Mouse (Mus musculus) CH12.LX (cell line): Measurements from ENCODE around the gene Fibp. TPM values are rescaled to one million over a fixed set of nuclear protein-coding genes. Genes with fewer than 3 reads are reported as not detected.

Source experiments
- DNase-seq: peaks from one replicate; pipeline ENCODE4 v3.0.0-alpha.2; 2013; ENCODE audit errors: extremely low read depth
- H3K27ac ChIP-seq: 2 replicates; pipeline ENCODE4 v1.5.1; 2012; ENCODE audit warnings: low read depth, mild to moderate bottlenecking, control low read depth, moderate library complexity; ENCODE audit not compliant: insufficient read depth
- H3K27me3 ChIP-seq: replicated peaks from 2 replicates; pipeline ENCODE3; 2012; ENCODE audit warnings: inconsistent platforms
- H3K36me3 ChIP-seq, 2 experiments: replicated peaks in 1 of 2; 2 replicates each; pipeline versions ENCODE3 to v1.6.1; 2012; ENCODE audit warnings: inconsistent platforms in 1 of 2, low read length in 1 of 2, mild to moderate bottlenecking in 1 of 2, mixed read lengths in 1 of 2, moderate library complexity in 1 of 2; ENCODE audit not compliant: control insufficient read depth in 1 of 2, insufficient read depth in 1 of 2
- H3K4me1 ChIP-seq, 2 experiments: 2 replicates each; pipeline ENCODE4 v1.6.1; 2012; ENCODE audit warnings: inconsistent platforms in 1 of 2, moderate library complexity in 1 of 2; ENCODE audit not compliant: insufficient read depth in 2 of 2, control insufficient read depth in 1 of 2
- H3K4me2 ChIP-seq: 2 replicates; pipeline ENCODE4 v1.6.1; 2012; ENCODE audit warnings: low read depth, mild to moderate bottlenecking, control low read depth; ENCODE audit not compliant: poor library complexity, insufficient read depth, severe bottlenecking
- H3K4me3 ChIP-seq, 3 experiments: fragments of 150-350 bp in 1 of 3; sonication (generic) in 1 of 3; replicated peaks in 1 of 3; 2 replicates each; pipeline versions ENCODE3 to v1.5.1; 2011 to 2012; ENCODE audit warnings: low read depth in 2 of 3, low read length in 2 of 3, mild to moderate bottlenecking in 2 of 3, moderate library complexity in 2 of 3, control low read depth in 1 of 3, improper control_type of control experiment in 1 of 3, inconsistent platforms in 1 of 3, mixed read lengths in 1 of 3; ENCODE audit not compliant: poor library complexity in 1 of 3
- H3K79me2 ChIP-seq: replicated peaks from 2 replicates; pipeline ENCODE4 v1.6.1; 2012; ENCODE audit warnings: mild to moderate bottlenecking, moderate library complexity; ENCODE audit not compliant: control insufficient read depth, poor library complexity, insufficient read depth, severe bottlenecking; ENCODE audit errors: extremely low read depth
- H3K9ac ChIP-seq: 2 replicates; pipeline ENCODE4 v1.6.1; 2012; ENCODE audit warnings: low read depth, mild to moderate bottlenecking, control low read depth, moderate library complexity; ENCODE audit not compliant: insufficient read depth
- H3K9me3 ChIP-seq: replicated peaks from 2 replicates; pipeline ENCODE3; 2012; ENCODE audit warnings: low read length, inconsistent platforms, mixed read lengths
- BHLHE40 ChIP-seq: IDR thresholded peaks from 2 replicates; pipeline ENCODE4 v1.6.1; 2011; ENCODE audit warnings: mild to moderate bottlenecking, low read depth, low read length, improper control_type of control experiment
- CTCF ChIP-seq, 2 experiments: IDR thresholded peaks in 1 of 2; conservative IDR thresholded peaks in 1 of 2; 2 replicates each; pipeline ENCODE4 v1.5.1; 2011 to 2012; ENCODE audit warnings: low read depth in 2 of 2, low read length in 2 of 2, improper control_type of control experiment in 1 of 2, inconsistent platforms in 1 of 2, mild to moderate bottlenecking in 1 of 2, moderate library complexity in 1 of 2
- E2F4 ChIP-seq: IDR thresholded peaks from 2 replicates; pipeline ENCODE4 v1.6.1; 2011; ENCODE audit warnings: low read depth, low read length, improper control_type of control experiment; ENCODE audit not compliant: insufficient replicate concordance
- ETS1 ChIP-seq: conservative IDR thresholded peaks from 2 replicates; pipeline ENCODE4 v1.6.1; 2012; ENCODE audit warnings: low read depth, mild to moderate bottlenecking, inconsistent platforms, low read length, improper control_type of control experiment, moderate library complexity
- IRF4 ChIP-seq: IDR thresholded peaks from 2 replicates; pipeline ENCODE4 v1.6.1; 2014; ENCODE audit warnings: low read depth, mild to moderate bottlenecking, inconsistent platforms, low read length, improper control_type of control experiment
- MAX ChIP-seq: IDR thresholded peaks from 2 replicates; pipeline ENCODE4 v1.6.1; 2011; ENCODE audit warnings: low read length, improper control_type of control experiment
- MEF2A ChIP-seq: IDR thresholded peaks from 2 replicates; pipeline ENCODE4 v1.6.1; 2014; ENCODE audit warnings: low read depth, mild to moderate bottlenecking, inconsistent platforms, low read length, improper control_type of control experiment, borderline replicate concordance
- MXI1 ChIP-seq: IDR thresholded peaks from 2 replicates; pipeline ENCODE4 v1.6.1; 2011; ENCODE audit warnings: mild to moderate bottlenecking, low read depth, low read length, improper control_type of control experiment
- RCOR1 ChIP-seq: conservative IDR thresholded peaks from 2 replicates; pipeline ENCODE4 v1.6.1; 2012; ENCODE audit warnings: low read depth, mild to moderate bottlenecking, inconsistent platforms, low read length, improper control_type of control experiment
- SMC3 ChIP-seq: IDR thresholded peaks from 2 replicates; pipeline ENCODE4 v1.6.1; 2011; ENCODE audit warnings: low read depth, low read length, improper control_type of control experiment
- TCF12 ChIP-seq: IDR thresholded peaks from 2 replicates; pipeline ENCODE4 v1.6.1; 2014; ENCODE audit warnings: low read depth, mild to moderate bottlenecking, inconsistent platforms, low read length, improper control_type of control experiment
- USF1 ChIP-seq: IDR thresholded peaks from 2 replicates; pipeline ENCODE4 v1.6.1; 2014; ENCODE audit warnings: low read depth, mild to moderate bottlenecking, inconsistent platforms, low read length, improper control_type of control experiment
- ZC3H11A ChIP-seq: IDR thresholded peaks from 2 replicates; pipeline ENCODE4 v1.6.1; 2012; ENCODE audit warnings: low read depth, mild to moderate bottlenecking, inconsistent platforms, low read length, improper control_type of control experiment
- ZKSCAN1 ChIP-seq: IDR thresholded peaks from 2 replicates; pipeline ENCODE4 v1.6.1; 2012; ENCODE audit warnings: low read depth, inconsistent platforms, low read length, improper control_type of control experiment, borderline replicate concordance
- ZMIZ1 ChIP-seq: IDR thresholded peaks from 2 replicates; pipeline ENCODE4 v1.6.1; 2012; ENCODE audit warnings: low read depth, mild to moderate bottlenecking, inconsistent platforms, low read length, improper control_type of control experiment
- ZNF384 ChIP-seq: IDR thresholded peaks from 2 replicates; pipeline ENCODE4 v1.6.1; 2012; ENCODE audit warnings: low read depth, low read length, improper control_type of control experiment, inconsistent platforms
- dilution Hi-C: fragments of 300-500 bp; cut with MboI; formaldehyde crosslinking; loops from 2 replicates; pipeline ENCODE4 v1.14.3; 2020; ENCODE audit warnings: low sequenced_read_pairs; ENCODE audit not compliant: extremely low pct_unique_long_range_greater_than_20kb, extremely low pct_ligation_motif_present
- in situ Hi-C: fragments of 300-500 bp; cut with MboI; formaldehyde crosslinking; loops from 3 replicates; pipeline ENCODE4 v1.14.3; 2019; ENCODE audit warnings: low sequenced_read_pairs, low pct_ligation_motif_present, low pct_unique_long_range_greater_than_20kb, mixed read lengths
- polyA plus RNA-seq: library from polyadenylated mRNA; unstranded; fragments of >175 nt; gene quantifications from 2 replicates; pipeline ENCODE4 v1.2.1, GENCODE M21; 2012; ENCODE audit warnings: low read depth; ENCODE audit not compliant: insufficient read length
- total RNA-seq, 2 experiments: library from RNA; depleted of rRNA; stranded (reverse); fragments of 300-350 nt in 1 of 2; fragments of >200 nt in 1 of 2; gene quantifications; 2 replicates each; pipeline ENCODE4 v1.2.3; 2012 to 2014

The Fibp gene
- total and polyA plus RNA-seq, 3 experiments: 29.1 to 74.9 (median 37.5) TPM

DNA sequence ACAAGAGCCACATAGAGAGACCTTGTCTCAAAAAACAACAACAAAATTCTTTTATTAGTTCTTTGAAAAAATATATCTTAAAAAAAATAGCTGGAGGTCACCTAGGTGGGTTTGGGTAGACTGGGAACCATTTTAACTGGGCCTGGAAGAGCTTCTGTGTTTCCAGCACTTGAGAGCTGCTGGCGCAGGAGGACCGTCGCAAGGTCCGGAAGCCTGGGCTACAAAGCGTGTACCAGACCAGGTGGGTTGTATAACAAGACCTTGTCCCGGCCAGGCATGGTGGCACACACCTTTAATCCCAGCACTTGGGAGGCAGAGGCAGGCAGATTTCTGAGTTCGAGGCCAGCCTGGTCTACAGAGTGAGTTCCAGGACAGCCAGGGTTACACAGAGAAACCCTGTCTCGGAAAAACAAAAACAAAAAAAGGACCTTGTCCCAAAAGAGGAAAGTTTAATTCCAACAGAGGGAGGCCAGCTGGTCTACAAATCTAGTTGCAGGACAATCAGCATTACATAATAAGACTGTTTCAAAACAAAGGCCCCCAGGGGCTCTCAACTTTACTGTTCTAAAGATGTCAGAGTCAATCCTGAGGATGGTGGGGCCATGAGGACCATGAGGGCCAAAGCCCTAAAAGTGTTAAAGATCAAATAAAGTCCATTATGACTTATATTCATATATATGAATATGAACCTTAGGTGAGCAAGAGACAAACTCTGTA lies 41.5 kb upstream of the Fibp start:
- H3K36me3 ChIP-seq: peaks cover 21 to 59% of the 10 kb centered on the region in 2 experiments
- no peak for DNase-seq
- H3K9ac ChIP-seq: no peak overlapping the region
- peaks cover 6 to 15% of the 10 kb centered on the region in 2 experiments for H3K4me1 ChIP-seq
- H3K27me3 ChIP-seq: no peaks in the 10 kb centered on the region
- H3K4me2 ChIP-seq: no peak overlapping the region
- H3K79me2 ChIP-seq: no peaks in the 10 kb centered on the region
- no peak for TF ChIP-seq ZC3H11A
- no peak for TF ChIP-seq SMC3
- no peak for TF ChIP-seq RCOR1
- TF ChIP-seq ZNF384: no peak
- no peak for TF ChIP-seq USF1
- no peak for TF ChIP-seq MAX
- TF ChIP-seq ZMIZ1: no peak
- H3K9me3 ChIP-seq: no peaks in the 10 kb centered on the region
- H3K27ac ChIP-seq: no peak overlapping the region
- H3K4me3 ChIP-seq: no peak overlapping the region
- in situ Hi-C loops: no loop called here
- dilution Hi-C loops: no loop called here

DNA sequence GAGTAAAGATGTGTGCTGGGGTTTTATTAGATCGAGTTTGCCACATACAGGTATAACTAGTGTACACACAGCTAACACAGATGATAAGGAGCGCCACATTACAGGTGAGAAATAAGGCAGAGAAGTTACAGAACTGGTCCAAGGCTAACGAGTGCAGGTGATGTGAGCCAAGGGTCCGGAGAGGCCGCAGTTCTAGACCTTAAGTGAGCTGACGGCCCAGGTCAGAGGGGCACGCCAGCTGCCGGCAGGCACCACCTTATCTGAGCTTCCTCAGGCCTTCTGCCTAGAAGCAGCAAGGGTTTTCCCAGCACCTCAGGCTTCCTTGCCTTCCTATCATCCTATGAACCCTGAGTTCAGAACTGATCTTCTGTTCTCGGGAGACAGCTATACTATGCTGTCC lies 40.8 kb upstream of the Fibp start:
- Histone ChIP-seq H3K27me3 (no peaks in the 10 kb centered on the region), H3K27ac (no peak overlapping the region), H3K9me3 (no peaks in the 10 kb centered on the region), H3K4me2 (no peak overlapping the region), H3K4me1 (peaks cover 6 to 15% of the 10 kb centered on the region in 2 experiments), H3K9ac (no peak overlapping the region), H3K36me3 (peaks cover 21 to 59% of the 10 kb centered on the region in 2 experiments), H3K79me2 (no peaks in the 10 kb centered on the region), H3K4me3 (no peak overlapping the region)
- TF ChIP-seq MAX: no peak
- TF ChIP-seq SMC3: no peak
- TF ChIP-seq E2F4: no peak
- no peak for TF ChIP-seq USF1
- no peak for TF ChIP-seq ZC3H11A
- no peak for TF ChIP-seq ETS1
- no peak for TF ChIP-seq ZKSCAN1
- TF ChIP-seq CTCF (conservative IDR thresholded peaks at IDR 0.05 in 1 of 2, IDR thresholded peaks at IDR 0.05 in 1 of 2; ENCODE audit: low read depth in 2 of 2, low read length in 2 of 2): no peak
- no peak for TF ChIP-seq MXI1
- TF ChIP-seq TCF12: no peak
- TF ChIP-seq IRF4: no peak
- no peak for TF ChIP-seq BHLHE40
- TF ChIP-seq MEF2A: no peak
- in situ Hi-C loops: no loop called here
- no peak for DNase-seq
- dilution Hi-C loops: no loop called here
